9 mouse cellular contexts compared by ENCODE assay signal in genomic region chr2:72898094-72898781, GRCm38 (mm10).
DNase-seq lines count a peak whose midpoint lies in the region.
"Had no signal": no experiment of that assay in that cellular context is flagged by ENCODE, and none has a peak within 500 bp of the region (broad histone marks: within the 10 kb centered on the region; RNA-seq: fewer than 3 reads in every experiment).

No protein-coding gene starts in this region.

- DNase-seq in kidney, postnatal 36 days: peak; percentile 19 to 44
- DNase-seq in kidney, adult 18-20 months: no peak
- DNase-seq in adipocyte (ENCODE audit: low spot score): peak; percentile 37
- DNase-seq in heart, adult 9 months (ENCODE audit: low spot score in 2 of 2): peak; percentile 16 to 42
- peak; percentile 71 for DNase-seq in lung, postnatal 10 days
- DNase-seq in cerebellum, postnatal 4 days (ENCODE audit: low spot score in 2 of 2): no peak
- DNase-seq in thymus, postnatal 10 days (ENCODE audit: low spot score in 2 of 2): no peak
- DNase-seq: cerebellum, adult 9-11 months; midbrain, embryonic 14.5 days had no signal

Comparison
In these comparisons a context has a peak if more than half of its experiments do, and no peak if none do; other contexts are left out.
1. DNase-seq: peak in kidney, postnatal 36 days (2 of 2), adipocyte (single experiment), heart, adult 9 months (2 of 2) and lung, postnatal 10 days (single experiment); none in kidney, adult 18-20 months (single experiment), cerebellum, postnatal 4 days (0 of 2) and thymus, postnatal 10 days (0 of 2).